Mouse (Mus musculus): ENCODE data around the gene Gsg1. TPM values are rescaled to one million over a fixed set of nuclear protein-coding genes. Genes with fewer than 3 reads are reported as not detected.

Gene Gsg1
- total RNA-seq, 1 experiment from 2014 or later, result not detected

DNA sequence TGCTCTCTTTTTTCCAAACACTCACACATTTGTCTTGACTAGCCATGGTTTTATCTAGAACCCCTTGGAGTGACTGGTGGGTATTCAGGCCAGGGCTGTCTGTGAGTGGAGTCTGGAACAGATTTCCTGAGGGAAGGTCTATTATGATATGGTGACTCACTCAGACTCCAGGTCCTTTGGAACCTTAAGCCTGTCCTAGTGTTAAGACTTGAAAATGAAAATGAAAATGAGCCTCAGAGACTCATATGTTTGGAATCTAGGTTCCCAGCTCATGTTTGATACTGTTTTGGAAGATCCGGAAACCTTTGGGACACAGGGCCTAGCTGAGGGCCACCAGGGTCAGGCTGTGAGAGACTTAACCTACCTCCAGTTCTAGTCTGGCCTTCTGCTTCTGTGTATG is 11.9 kb upstream of the Gsg1 start:
- ATAC-seq (ENCODE audit: extremely low read depth, insufficient number of reproducible peaks, low FRiP score, poor library complexity, severe bottlenecking), result no peak

DNA sequence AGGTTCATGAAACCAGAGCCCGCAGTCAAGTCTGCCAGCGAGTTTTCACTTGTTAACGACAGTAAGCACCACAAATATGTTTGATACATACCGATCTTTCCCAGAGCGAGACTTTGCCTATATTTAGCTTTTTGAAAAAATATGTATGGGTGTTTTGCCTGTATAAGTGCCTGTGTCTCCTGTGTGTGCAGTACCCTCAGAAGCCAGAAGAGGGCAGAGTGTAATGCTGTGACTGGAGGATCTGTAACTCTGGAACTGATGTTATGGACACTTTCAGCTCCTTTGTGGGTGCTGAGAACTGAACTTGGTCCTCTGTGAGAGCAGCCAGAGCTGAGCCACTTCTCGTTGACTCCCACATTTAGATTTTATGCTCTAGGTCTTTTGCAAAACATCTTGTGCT is 10.0 kb upstream of the Gsg1 start:
- ATAC-seq (ENCODE audit: extremely low read depth, insufficient number of reproducible peaks, low FRiP score, poor library complexity, severe bottlenecking), result no peak

DNA sequence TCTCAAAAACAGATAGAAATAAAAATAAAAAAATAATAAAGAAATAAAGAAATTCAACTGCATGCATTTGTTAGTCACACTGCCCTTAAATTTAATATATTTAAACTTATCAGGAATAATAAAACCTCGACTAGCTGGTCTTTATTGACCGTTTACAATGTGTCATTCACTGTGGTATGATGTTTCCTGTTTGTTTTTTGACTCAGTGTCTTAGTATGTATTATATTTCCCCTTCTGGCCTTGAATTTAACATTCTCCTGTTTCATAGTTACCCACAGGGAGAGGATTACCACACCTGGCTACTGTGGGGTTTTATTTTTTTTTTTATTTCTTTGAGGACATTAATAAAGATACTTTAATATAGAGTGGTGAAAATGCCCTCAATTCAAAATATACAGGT is 8.4 kb upstream of the Gsg1 start:
- ATAC-seq (ENCODE audit: extremely low read depth, insufficient number of reproducible peaks, low FRiP score, poor library complexity, severe bottlenecking), result no peak

DNA sequence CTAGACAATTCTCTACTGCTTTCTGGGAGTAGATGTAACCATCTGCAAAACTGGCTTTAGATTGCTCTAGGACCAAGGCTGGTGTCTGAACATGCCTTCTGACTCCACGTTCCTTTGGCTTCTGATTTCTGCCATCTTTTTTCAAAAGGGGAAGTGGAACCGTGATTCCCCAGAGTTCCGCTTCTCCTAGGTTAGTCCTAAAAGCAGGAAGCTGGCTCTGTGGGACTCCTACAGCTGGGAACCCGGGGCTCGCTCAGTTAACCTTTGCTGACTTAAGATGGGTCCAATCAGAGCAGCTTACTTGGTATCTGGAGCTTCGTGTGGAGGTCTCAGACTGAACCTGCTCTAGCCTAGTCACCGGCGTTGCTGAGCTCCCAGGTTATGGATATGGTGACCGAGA is 7.0 kb upstream of the Gsg1 start:
- ATAC-seq (ENCODE audit: extremely low read depth, insufficient number of reproducible peaks, low FRiP score, poor library complexity, severe bottlenecking), result no peak

DNA sequence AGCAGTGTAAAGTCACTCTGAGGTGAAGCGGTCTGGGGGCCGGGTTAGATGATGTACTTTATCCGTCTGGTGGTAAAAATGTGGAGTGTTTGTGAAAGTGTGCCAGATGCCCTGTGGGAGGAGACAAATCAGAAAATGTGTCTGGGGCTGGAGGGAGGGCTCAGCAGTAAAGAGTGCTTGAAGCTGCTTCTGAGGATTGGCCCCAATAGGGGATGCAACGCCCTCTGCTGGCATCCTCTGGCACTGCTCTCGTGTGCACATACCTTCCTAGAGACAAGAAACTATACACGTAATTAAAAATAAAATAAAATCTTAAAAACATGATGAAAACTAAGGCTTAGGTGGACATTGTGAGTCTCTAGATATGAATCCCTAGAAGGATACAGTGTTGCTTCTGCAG is 6.3 kb upstream of the Gsg1 start:
- ATAC-seq (ENCODE audit: extremely low read depth, insufficient number of reproducible peaks, low FRiP score, poor library complexity, severe bottlenecking), result no peak

DNA sequence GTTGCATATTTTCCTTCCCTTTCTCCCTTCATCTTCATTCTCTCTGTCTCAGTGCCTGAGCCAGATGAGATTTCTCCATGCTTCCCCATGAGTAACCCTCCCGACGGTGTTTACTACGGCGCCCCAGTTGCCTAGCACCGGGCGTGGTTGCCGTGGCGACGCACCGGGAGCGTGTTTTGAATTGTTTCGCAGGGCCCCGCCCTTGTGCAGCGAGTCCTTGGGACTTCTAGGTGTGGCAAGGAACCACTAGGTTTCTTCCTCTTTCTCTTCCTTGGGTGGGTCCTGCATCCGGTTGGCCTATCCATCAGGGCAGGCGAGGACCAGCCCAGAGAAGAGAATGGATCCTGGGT is 1.4 kb downstream of the Gsg1 start:
- ATAC-seq (ENCODE audit: extremely low read depth, insufficient number of reproducible peaks, low FRiP score, poor library complexity, severe bottlenecking), result no peak

DNA sequence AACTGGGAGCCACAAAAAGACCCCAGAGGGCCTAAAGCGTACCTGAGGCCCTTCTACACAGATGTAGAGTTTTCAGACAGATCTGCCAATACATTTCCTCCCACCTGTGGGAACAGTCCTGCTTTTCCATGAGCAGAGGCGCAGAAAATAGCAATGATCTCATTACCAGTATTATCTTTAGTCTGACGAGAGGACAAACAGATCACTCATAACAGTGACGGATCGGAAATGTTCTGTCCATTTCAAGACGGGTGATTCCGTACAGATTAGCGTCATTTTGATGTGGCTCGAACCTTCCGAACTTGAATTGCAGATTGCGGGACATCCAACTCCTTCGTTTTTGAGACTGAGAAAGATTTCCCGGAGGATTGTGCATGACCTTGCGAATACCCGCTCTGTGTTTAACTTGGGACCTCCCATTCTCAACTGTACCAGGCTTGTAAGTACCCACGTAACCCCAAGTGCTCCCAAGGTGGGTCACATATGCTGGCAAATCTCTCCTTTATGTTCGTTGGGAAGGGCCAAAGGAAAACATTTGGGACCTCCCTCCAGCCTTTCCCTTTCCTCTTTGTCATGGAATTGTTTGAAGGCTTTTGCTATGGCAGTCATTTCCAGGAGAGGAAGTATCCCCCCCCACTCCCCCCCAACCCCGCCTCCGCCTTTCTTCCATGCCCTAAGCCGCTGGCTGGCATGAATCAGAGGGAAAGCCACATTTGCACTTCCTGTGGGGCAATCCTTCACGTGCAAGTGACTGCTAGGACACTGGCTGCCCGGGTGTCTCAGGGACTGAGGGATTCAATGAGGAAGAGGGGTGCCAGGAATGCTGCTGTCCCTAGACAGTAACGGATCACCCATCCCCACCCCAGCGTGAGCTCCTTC is 2.1 kb downstream of the Gsg1 start:
- ATAC-seq (ENCODE audit: extremely low read depth, insufficient number of reproducible peaks, low FRiP score, poor library complexity, severe bottlenecking), result no peak

DNA sequence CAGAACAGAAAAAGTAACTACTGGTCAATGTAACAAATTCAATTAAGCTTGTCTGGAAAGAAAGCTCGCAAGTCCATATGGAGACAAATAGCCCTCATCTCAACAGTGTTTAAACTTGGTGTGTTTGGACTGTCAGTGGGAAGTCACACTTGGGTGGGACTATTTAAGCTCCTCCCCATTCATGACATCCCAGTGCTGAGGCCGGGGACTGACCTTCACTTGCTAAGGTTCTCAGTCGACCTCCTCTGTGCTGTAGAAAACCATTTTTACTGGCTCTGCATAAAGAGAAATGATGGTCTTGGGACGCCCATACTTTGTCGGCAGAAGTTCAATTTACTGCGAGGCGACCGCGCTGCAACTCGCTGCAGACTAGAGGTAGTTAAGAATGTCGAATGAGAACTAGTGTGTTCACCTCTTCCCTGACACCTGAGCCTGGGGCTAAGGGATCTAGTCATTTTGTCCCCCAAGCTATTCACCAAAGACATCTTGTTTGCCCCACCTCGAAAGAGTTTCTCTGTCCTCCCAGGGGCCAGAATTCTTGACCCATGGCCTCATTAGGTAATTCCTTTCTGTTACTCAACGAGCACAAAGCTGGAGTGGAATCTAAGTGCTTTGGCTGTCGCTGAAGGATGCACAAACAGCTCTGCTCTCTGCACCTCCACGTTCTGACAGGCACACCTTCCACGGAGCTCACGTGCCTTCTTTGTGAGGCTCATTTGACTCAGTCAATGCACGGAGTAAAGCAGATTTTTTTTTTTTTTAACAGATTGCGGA is 3.0 kb downstream of the Gsg1 start:
- no peak for ATAC-seq (ENCODE audit: extremely low read depth, insufficient number of reproducible peaks, low FRiP score, poor library complexity, severe bottlenecking)

DNA sequence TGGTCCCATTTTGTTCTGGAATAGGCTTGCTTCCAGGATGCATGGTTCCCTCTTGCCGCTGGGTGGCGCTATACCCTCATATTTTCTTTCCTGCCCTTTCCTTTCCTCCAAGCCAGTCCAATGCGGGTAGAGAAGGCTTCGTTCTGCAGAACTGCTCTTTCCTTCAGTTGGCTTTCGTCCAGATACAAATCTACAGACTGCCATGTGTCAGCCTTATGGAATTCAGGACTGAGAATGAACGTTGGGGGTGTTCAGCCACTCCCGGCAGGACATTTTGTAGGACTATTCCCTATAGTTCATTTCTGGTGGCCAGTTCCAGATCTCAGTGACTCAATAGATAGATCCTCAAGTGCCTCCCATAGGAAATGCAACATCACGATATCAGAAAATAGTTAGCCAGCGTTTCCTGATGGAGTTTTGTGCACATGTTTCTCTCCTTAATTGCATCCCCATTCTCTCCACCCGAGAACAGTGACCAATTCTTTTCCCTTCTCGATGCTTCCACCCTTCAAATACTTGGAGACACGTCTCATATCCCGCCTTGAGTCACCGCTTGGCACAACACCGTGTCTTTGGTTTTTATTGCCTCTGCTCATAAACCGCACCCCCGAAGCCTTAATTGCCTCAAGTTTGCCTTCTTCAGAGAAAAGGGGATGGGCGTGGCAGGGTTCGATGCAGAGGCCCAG is 4.2 kb downstream of the Gsg1 start:
- no peak for ATAC-seq (ENCODE audit: extremely low read depth, insufficient number of reproducible peaks, low FRiP score, poor library complexity, severe bottlenecking)

DNA sequence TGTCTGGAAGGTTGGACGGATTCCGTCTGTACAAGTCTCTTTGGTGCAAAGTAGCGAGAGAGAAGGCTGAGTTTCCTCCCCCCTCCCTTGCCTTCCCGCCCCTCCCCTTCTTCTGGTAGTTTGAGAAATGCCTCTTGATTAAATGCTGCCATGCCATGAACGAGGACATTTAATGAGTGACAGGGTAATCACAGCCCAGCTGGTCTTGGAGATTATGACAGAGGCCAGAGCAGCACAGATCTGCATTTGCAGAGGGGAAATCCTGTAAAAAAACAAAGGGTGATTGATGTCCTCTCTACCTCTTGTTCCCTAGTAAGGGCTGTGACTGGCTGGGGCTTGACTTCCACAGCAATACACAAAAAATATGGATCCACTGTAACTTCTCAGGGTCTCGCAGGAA is 6.3 kb downstream of the Gsg1 start:
- ATAC-seq (ENCODE audit: extremely low read depth, insufficient number of reproducible peaks, low FRiP score, poor library complexity, severe bottlenecking), result no peak

DNA sequence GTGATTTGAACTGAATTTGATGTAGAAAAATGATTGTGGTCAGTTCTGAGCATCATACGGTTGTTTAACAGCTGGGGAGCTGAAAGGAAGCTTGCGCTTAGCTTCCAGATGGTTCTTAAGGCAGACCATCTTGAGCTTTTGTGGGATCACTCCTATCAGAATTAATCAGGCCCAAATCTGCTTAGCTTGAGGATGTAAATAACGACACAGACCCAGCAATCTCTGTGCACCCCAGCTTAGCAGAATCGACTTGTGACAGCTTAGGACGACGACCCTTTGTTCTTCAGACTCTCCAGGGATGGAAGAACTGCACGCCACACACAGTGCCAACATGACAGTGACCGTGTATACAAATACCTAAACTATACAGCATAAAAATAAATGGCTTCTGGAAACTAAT is 8.6 kb downstream of the Gsg1 start:
- ATAC-seq (ENCODE audit: extremely low read depth, insufficient number of reproducible peaks, low FRiP score, poor library complexity, severe bottlenecking), result no peak

DNA sequence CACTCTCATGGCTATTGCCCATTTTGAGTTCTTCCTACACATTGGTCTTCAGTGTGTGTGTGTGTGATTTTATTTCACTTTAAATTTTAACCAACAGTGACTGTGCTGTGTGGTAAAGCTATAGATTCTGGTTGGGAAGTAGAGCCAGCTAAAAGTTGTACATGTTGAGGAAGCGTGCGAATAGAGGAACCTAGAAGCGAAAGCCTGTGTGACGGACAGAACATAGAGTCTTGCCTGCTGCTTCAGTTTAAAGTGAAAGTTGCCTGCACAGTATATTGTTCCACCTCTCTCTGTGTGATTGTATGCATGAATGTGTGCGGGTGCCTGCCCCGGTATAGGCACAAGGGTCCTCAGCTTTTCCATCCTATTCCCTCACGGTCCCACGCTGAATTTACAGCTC is 13.8 kb downstream of the Gsg1 start:
- no peak for ATAC-seq (ENCODE audit: extremely low read depth, insufficient number of reproducible peaks, low FRiP score, poor library complexity, severe bottlenecking)

DNA sequence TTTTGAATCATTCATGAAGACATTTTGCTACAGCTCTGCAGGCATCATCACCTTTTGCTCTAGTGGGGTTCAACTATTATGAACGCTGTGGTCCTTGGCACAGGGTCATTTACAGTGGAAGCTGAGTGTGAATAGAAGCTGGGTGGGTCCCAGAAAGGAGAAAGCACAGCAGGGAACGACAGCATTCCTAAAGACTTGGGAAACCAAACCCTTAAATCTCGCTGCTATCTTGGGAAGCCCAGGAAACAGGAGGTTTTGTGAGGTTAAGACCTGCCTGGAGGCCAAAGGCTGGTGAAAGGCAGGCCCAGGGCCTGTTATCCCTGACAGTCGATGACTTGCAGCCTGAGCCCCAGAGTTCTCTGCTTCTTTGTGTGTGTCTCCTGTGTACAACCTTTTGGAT is 15.9 kb downstream of the Gsg1 start:
- ATAC-seq (ENCODE audit: extremely low read depth, insufficient number of reproducible peaks, low FRiP score, poor library complexity, severe bottlenecking), result no peak

DNA sequence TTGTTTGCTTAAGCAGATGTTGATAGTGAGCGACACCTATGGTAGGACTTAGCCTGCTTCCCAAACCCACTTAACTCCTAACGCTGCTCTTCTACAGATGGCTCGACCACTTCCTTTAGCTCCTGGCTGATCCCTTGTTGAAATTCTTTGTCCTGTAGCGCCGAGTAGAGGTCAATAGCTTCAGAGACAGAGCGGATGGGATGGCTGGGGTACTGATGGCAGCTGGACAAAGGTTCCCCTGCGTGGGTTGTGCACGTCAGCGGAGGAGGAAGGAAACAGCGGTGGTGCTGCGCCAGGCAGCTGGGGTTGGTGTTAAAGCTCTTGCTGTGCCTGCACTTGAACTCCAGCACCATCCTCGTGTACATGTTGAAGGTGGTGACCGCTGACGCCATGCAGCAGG is 16.8 kb downstream of the Gsg1 start:
- ATAC-seq (ENCODE audit: extremely low read depth, insufficient number of reproducible peaks, low FRiP score, poor library complexity, severe bottlenecking), result no peak

DNA sequence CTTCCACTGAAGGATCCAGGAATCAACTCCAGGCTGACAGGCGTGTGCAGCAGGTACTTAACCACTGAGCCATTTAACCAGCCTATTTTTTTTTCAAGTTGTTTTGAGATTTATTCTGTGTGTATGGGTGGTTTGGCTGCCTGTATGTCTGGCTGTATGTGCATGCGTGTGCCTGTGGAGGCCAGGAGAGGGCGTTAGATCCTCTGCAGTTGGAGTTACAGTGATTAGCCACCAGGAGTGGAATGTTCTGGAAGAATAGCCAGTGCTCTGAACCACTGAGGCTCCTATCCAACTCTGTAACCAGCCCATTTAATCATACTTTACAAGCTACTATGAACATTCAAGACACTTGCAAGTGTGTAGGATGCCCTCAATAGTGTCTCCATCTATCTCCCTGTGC is 17.6 kb downstream of the Gsg1 start:
- no peak for ATAC-seq (ENCODE audit: extremely low read depth, insufficient number of reproducible peaks, low FRiP score, poor library complexity, severe bottlenecking)

DNA sequence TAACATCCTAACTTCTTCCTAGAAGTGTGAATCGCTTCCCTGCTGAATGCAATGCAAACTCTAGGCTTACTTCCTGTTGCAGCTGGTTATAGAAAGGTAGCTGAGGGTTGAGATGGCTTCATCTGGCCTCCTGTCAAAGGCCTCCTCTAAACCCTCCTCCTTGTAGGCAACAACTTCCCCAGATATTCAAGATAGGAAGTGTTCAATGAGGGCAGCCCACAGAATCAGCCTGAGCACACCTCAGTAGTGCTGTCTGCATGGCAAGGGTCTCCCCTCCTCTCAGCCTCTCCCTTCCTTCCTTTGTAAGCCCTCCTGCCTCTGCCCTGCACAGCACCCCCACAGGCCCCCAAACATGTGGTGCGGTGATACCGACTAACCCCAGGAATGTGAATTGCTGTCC is 18.4 kb downstream of the Gsg1 start:
- ATAC-seq (ENCODE audit: extremely low read depth, insufficient number of reproducible peaks, low FRiP score, poor library complexity, severe bottlenecking), result no peak

DNA sequence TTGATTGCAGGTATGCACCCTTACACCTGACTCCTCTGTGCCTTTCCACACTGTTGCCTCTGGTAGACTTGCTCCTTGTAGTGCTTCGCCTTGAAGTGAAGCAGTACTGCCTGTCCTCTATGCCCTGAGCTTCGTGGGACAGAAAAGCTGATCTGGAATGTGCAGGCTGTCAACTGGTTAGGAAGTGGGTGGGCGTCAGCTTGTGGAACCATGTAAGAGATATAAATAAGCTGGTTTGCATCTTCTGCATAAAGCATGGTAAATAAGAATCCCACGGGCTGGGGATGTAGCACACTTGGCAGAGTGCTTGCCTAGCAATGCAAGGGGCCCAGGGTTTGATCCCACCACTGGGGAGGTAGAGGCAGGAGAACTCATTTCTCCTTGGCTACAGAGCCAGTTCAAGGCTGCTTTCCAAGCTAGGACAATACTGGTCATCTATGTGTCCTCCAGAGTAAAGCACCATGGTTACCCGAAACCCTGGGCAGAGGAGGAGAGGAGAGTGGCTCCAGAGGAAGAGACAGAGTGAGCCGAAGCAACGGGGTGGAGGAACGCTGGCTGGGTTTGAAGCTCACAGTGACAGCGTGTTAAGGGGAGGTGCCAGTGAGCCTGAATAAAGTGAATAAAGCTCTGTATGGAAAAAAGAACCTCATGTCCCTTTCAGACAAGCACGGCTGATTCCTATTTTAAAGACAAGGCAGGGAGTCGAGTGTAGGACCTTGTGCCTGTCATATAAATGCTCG is 21.5 kb downstream of the Gsg1 start:
- no peak for ATAC-seq (ENCODE audit: extremely low read depth, insufficient number of reproducible peaks, low FRiP score, poor library complexity, severe bottlenecking)

DNA sequence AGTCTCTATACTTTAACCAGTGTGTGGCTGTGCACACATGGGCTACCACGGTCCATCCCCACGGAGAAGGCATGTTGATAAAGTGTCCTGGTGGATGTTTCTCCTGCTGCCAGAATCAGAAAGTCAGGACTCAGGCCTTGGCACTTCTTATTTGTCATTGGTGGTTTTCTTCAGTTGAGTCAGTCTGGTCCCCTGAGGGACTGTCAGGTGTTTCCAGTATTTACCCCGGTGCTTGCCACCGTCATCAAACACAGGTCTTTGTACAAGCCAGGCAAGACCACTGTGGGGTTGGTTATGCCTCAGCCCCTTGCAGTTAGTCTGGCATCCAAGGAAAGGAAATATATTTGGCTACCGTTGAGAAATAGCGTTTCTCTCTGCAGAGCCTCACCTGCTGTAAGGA is 23.6 kb downstream of the Gsg1 start:
- no peak for ATAC-seq (ENCODE audit: extremely low read depth, insufficient number of reproducible peaks, low FRiP score, poor library complexity, severe bottlenecking)

DNA sequence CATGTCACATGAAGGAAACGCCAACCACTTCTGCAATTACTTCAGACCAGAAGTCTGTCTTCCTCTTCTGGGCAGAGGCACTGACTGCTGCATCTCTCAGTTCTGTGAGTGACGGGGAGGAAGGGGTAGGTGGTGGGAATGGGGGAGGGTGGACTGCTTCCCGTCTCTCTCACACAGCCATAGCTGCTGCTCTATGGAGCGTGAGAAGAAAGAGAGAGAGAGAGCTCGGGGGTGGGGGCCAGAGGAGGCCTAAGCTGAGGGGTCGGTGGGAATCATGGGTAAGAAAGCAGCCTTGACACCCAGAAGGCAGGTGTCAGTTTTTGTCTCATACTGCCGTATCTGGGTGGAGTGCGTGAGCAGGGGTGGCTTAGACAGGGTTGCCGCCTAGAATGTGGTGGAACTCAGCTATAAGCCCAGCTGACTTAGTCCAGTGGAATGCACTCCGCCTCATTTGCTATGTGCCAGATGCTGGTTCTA is 25.6 kb downstream of the Gsg1 start:
- ATAC-seq (ENCODE audit: extremely low read depth, insufficient number of reproducible peaks, low FRiP score, poor library complexity, severe bottlenecking), result peak; percentile 39; the same call in 1 of the 2 replicates
